Mouse (Mus musculus) heart, embryonic 16.5 days (tissue): ENCODE data around the gene Ddah1. TPM values are rescaled to one million over a fixed set of nuclear protein-coding genes. Genes with fewer than 3 reads are reported as not detected.

Experiments
- polyA plus RNA-seq: library from polyadenylated mRNA; unstranded; fragments of >200 nt; fragmentation: Nextera tagmentation; extraction: Ambion mirVana; gene quantifications from 2 replicates; pipeline ENCODE4 v1.2.1, GENCODE M21; 2015

The Ddah1 gene
- polyA plus RNA-seq, 1 experiment from 2014 or later = 17.4 TPM

Other genes with a start within 250 kb of the Ddah1 start
- 19.3 and 25.4 TPM in 2 replicates for gene Znhit6, start 182.5 kb upstream of the Ddah1 start, polyA plus RNA-seq
- 55.4 and 61.1 TPM in 2 replicates for gene Ccn1, start 108.7 kb upstream of the Ddah1 start, polyA plus RNA-seq
- gene Bcl10, start 164.1 kb downstream of the Ddah1 start, polyA plus RNA-seq = 41.8 and 49.1 TPM in 2 replicates
- gene 2410004B18Rik, start 179.3 kb downstream of the Ddah1 start, polyA plus RNA-seq = 39.6 and 45.5 TPM in 2 replicates
- 10.2 and 10.3 TPM in 2 replicates for gene Syde2, start 229.2 kb downstream of the Ddah1 start, polyA plus RNA-seq